Mouse (Mus musculus): ENCODE measurements at regions not wholly inside any gene's neighbourhood (a gene's known extent, or its start where the extent isn't known, plus 50 kb on each side); places are given as distances from the start of the nearest gene placed in this dataset.

DNA sequence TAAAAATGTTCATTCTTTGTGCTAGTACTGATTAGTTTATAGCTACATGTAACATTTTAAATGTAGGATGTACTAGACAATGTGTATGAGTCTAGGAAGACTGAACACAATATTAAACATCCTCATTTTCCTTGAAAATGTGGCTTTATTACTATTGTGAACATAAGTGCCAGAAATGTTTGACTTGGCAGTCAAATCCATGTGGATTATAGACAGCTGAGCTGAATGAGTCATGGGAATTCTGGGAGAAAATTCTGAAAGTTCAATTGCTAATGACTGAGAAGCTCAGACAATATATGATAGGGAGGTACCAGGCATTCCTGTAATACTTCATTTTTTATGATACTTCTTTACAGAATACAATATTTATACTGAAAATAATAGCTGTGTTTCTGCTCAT lies 761.5 kb upstream of the Zeb2 start:
- DNase-seq (ENCODE audit: low spot score in 2 of 2), result no peak

- DNase-seq (ENCODE audit: low spot score in 2 of 2), result no peak
Measured at GRCm38 (mm10) chr2:45859901-45860331, 742.7 kb upstream of the Zeb2 start.

- DNase-seq (ENCODE audit: low spot score in 2 of 2), result peak in 1 of 2 experiments; percentile 8
Measured at GRCm38 (mm10) chr2:45859445-45859844, 742.2 kb upstream of the Zeb2 start.

GRCm38 (mm10) chr2:45850018-45850605 lies 732.9 kb upstream of the Zeb2 start:
- no peak for DNase-seq (ENCODE audit: low spot score in 2 of 2)

DNA sequence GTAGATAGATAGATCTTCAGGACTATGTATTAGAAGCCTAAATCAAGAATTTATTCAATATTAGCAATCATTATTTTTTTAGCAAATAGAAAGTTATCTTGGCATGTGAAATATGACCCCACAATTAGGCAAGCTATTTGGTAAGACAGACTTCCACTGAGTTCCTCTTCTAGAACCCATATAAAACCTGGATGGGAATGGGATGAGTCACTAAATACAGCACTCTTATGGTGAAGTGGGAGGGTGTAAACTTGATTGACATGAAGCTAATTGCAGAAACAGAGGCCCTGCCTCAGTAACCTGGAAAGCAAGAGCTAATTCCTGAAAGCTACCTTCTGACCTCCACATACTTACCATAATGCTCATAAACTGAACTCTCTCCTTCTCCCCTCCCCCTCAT lies 723.2 kb upstream of the Zeb2 start:
- DNase-seq (ENCODE audit: low spot score in 2 of 2), result no peak

- no peak for DNase-seq (ENCODE audit: low spot score in 2 of 2)
Measured at GRCm38 (mm10) chr2:45836546-45837221, 719.5 kb upstream of the Zeb2 start.

GRCm38 (mm10) chr2:45817945-45818719 lies 700.9 kb upstream of the Zeb2 start:
- no peak for DNase-seq (ENCODE audit: low spot score in 2 of 2)

GRCm38 (mm10) chr2:45814741-45815140 lies 697.5 kb upstream of the Zeb2 start:
- DNase-seq (ENCODE audit: low spot score in 2 of 2), result no peak

GRCm38 (mm10) chr2:45805329-45805728 lies 688.1 kb upstream of the Zeb2 start:
- DNase-seq (ENCODE audit: low spot score in 2 of 2), result no peak

- no peak for DNase-seq (ENCODE audit: low spot score in 2 of 2)
Measured at GRCm38 (mm10) chr2:45800131-45800530, 682.9 kb upstream of the Zeb2 start.

GRCm38 (mm10) chr2:45793561-45793960 lies 676.4 kb upstream of the Zeb2 start:
- DNase-seq (ENCODE audit: low spot score in 2 of 2), result no peak

- DNase-seq (ENCODE audit: low spot score in 2 of 2), result no peak
Measured at GRCm38 (mm10) chr2:45789739-45790138, 672.5 kb upstream of the Zeb2 start.

- DNase-seq (ENCODE audit: low spot score in 2 of 2), result no peak
Measured at GRCm38 (mm10) chr2:45787732-45788390, 670.7 kb upstream of the Zeb2 start.

DNA sequence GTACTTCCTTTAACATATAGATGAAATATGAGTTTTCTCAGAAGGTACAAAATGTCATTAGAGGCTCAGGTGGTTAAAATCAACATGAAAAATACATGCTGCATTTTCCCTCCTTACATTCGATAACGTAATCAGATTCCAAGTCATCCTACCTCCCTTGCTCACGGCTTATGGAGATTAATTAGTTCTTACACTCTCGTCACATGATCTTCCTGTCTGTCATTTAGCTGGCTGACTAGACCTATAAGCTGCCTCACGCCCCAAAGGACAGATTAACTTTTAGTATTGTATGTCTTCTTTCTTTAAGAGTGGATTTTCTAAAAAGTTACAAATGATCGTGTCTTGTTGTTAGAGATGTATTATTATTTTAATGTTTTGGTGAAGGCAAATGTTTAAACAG lies 669.6 kb upstream of the Zeb2 start:
- DNase-seq (ENCODE audit: low spot score in 2 of 2), result no peak

GRCm38 (mm10) chr2:45785684-45786083 lies 668.5 kb upstream of the Zeb2 start:
- DNase-seq (ENCODE audit: low spot score in 2 of 2), result no peak

GRCm38 (mm10) chr2:45783634-45784412 lies 666.6 kb upstream of the Zeb2 start:
- DNase-seq (ENCODE audit: low spot score in 2 of 2), result no peak

DNA sequence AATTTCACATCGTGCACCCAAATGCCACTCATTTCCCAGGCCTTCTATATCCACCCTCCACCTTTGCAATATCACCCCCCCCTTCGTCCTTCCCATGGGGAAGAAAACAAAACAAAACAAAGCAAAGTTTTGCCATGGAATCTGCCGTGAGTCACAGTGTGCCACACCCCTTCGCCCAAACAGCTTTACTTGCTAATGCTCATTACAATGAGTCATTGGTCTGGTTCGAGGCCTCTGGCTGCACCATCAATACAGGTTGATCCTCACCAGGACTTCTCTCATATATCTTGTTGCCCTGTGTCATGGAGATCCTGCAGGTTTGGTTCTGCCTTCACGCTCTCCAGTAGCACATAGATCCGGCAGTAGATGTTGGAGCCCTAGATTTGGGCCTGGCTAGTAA lies 660.3 kb upstream of the Zeb2 start:
- no peak for DNase-seq (ENCODE audit: low spot score in 2 of 2)

DNA sequence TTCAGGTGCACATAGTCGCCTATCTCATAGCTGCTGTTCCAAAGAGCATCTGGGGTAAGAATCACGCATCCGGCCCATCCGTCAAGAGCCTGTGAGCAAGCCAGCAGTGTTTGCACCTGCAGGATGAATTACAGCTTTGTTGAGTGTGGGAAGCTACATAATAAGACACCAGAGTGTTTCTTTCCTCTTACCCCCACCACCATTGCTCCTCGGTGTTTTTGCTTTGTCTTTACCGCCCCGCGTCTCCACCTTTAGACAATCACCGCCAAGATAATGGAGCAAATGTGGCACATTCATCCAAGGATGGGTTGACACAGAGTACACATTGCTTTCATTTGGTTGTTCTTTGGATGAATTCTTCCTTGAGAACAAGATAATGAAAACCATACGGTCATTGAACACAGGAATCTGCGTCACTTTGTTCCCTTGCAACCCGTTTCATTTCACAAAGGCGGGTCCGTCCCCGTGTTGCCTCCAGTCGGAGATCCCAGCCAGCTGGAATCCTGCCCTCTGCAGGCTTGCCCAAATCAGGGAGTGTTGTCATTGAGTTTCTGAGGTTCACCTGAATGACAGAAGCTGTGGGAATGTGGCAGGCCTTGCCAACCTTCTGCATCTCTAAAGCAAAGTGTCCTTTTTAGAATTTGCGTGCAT lies 659.4 kb upstream of the Zeb2 start:
- no peak for DNase-seq (ENCODE audit: low spot score in 2 of 2)

DNA sequence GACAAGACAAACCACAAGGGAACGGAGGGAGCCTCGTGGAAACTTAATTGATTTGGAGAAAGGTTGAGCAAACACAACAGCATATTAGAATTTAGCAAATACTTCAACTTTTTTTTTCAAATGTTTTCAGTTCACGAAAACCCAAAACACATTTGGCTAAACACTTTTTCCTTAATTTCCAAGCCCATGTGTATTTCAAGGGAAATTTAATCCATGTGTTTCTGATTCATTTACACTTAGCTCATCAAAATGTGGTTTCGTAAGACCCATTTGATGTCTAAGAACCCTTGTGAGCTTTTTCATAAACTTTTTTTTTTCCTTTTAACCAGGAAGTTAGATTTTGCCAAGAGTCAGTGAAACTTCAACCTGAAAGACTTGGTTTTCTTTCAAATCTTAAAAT lies 658.5 kb upstream of the Zeb2 start:
- no peak for DNase-seq (ENCODE audit: low spot score in 2 of 2)

DNA sequence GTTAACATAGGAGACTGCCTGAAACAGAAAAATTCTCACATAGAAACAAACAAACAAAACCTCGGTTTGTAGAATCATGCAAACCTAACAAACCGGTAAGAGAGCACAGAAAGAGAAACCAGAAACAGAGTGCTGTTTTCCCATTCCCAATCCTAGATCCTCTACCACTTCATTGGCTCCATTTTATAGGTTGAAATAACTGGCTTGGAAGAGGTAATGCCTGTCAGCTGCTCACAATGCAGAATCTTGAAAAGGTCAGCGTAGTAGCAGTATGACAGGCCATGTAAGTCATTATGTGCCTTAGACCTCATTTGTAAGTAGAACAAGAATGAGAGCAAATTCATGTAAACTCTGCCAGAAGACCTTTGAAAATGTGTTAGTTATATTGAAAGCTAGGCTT lies 657.2 kb upstream of the Zeb2 start:
- no peak for DNase-seq (ENCODE audit: low spot score in 2 of 2)

DNA sequence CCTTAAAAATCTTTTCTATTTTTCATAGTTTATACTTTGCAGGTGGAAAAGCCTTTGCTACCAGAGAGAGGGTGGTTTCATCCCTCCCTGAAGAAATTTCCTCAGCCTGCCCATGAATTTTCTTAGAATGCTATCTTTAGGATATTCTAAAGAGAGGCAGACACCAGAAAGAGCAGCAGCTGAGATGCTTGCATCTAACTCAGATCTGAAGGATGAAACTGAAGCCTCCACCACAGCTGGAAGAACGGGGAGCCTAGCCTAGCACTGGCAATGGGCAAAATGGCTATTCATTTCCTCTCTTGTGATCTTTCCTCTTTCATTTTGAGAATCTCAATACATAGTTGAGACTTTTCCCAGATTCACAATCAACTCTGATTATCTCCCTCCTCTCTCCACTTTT lies 640.0 kb upstream of the Zeb2 start:
- DNase-seq (ENCODE audit: low spot score in 2 of 2), result no peak

All from spleen, postnatal 36 days (tissue).